Mouse (Mus musculus): ENCODE results near the gene Gm15557.

- TF ChIP-seq CTCF (conservative IDR thresholded peaks at IDR 0.05; ENCODE audit: low read length) (peak; percentile 80), POU5F1 (IDR thresholded peaks at IDR 0.05; ENCODE audit: borderline replicate concordance, low read length) (no peak), NANOG (IDR thresholded peaks at IDR 0.05; ENCODE audit: borderline replicate concordance, low read length) (no peak)
These were observed 11.5 kb downstream of the Gm15557 start for GRCm38 (mm10) chr2:155952006-155952405.
